Mouse (Mus musculus): ENCODE results near the gene Msx3. TPM values are rescaled to one million over a fixed set of nuclear protein-coding genes. Genes with fewer than 3 reads are reported as not detected.

Msx3 gene
- total RNA-seq (2021): not detected
- long read RNA-seq, experiment 1: 0 reads
- long read RNA-seq, experiment 2: 0 reads

DNA sequence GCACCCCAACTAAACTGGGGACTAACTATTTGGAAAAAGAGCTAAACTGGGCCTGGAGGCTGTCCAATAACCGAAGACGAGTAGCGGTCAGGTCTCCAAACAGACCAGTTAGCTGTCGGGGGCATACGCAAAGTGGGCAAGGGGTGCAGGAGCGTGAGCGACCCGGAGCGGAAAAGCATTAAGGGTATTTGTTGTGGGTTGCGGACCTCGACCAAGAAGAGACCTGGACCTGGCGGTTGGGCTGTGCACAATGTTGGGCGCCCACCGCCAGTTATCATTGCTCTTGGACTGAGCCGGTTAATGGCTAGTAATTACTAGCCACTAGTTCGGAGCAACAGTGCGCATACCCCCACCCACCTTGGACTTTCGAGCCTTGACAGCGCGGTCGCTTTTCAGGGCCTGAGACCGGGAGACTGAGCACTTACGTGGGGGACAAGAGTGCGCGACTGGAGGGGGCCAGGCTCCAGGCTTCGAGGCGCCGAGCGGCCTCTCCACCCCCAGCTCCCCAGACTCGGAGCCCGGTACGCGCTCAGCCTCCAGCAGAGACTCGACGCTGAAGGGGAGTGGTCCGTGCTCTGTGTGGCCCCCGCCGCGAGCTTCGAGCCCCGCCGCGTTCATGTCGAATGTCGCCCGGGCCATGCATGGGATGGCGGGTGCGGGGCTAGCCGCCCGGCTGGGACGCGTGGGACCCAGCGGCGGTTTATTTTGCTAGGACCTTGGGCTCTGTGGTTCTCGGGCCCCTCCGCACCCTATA, at the start of gene Msx3:
TSS of gene Msx3 (minus strand) at position 729 of the 754 bp plus-strand sequence.
- H3K4me3 ChIP-seq: peak within 1 kb of the TSS; percentile 70
- intact Hi-C loops (cut with DNase I): no loop called here
- DNase-seq: no peak
- H3K27ac ChIP-seq: no peak within 1 kb of the TSS
- TF ChIP-seq CTCF (IDR thresholded peaks at IDR 0.05): no peak

DNA sequence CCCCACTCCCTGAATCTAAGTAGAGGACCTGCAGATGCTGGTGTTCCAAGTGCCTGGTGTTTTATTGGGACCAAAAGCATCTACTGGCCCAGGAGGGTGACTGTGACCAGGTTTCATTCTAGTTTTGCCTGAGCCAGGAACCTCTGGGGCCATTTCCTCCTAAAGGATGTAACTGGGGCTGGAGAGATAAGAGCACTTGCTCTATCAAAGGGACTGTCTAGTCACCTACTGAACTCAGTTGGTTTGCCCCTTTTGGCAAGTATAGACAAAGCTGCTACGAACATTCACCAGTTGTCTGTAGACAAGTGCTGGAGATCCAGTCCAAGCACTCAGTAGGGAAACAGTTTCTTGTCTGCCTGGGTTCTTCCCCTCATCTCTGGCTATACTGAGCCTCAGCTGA, 49.6 kb upstream of the Msx3 start:
- no peak for TF ChIP-seq CTCF (IDR thresholded peaks at IDR 0.05)
- intact Hi-C loops (cut with DNase I): no loop called here
- DNase-seq: no peak
- Histone ChIP-seq H3K4me3 (no peak overlapping the region), H3K27ac (no peak overlapping the region)

DNA sequence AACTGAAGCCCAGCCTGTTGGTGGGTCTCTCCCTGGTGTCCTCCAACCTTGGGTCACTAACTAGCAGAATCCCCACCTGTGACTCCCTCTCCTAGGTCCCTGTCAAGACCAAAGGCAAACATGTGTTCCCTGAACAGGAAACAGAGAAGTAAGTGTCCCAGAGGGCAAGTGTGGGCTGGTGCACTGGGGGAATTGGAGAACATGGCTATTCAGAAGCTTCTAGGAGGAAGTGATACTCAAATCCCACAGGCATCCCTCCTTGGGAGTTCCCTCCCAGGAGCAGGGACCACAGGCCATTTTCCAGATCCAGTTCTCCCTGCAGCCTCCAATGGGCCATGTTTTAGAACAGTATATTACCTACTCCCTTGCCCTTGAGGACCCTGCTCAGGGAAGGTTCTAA, 47.2 kb upstream of the Msx3 start:
- TF ChIP-seq CTCF (IDR thresholded peaks at IDR 0.05): no peak
- intact Hi-C loops (cut with DNase I): no loop called here
- Histone ChIP-seq H3K4me3 (no peak overlapping the region), H3K27ac (no peak overlapping the region)
- no peak for DNase-seq

DNA sequence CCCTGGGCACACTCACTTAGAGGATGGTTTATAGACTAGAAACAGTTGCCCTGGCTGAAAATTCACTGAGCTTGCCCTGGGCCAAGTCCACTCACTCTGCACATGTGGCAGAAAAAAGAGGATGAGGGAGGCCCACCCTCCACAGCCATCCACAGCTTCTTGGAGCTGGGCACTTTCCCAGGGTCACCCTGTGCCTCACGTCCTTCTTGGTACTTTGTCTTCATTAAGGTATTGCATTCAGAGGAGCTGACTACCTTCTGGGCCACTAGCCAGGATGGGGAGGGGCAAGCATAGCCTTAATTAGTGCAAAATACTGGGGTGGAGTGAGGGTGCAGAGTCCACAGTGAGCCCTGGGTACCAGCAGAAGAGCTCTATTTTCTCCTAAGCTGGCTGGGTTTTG, 46.7 kb upstream of the Msx3 start:
- Histone ChIP-seq H3K27ac (no peak overlapping the region), H3K4me3 (no peak overlapping the region)
- TF ChIP-seq CTCF (IDR thresholded peaks at IDR 0.05): no peak
- DNase-seq: no peak
- intact Hi-C loops (cut with DNase I): no loop called here

DNA sequence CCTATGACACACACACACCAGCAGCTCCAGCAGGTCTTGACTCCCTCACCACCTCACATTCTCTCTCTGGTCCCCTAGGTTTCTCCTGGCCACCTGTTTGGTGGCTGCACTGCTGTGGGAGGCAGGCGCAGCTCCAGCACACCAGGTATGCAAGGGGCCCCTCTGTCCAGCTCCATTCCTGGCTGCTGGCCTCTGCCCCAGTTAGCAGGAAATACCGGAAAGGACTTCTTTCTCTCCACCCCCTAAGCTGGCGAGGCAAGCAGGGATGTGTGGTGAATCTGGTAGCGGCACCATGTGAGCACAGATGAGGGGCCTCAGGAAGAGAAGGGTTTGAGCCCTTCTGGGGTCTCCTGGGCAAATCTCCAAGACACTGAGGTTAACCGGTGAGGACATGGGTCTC, 46.1 kb upstream of the Msx3 start:
- H3K4me3 ChIP-seq: no peak overlapping the region
- H3K27ac ChIP-seq: no peak overlapping the region
- TF ChIP-seq CTCF (IDR thresholded peaks at IDR 0.05): no peak
- no peak for DNase-seq
- intact Hi-C loops (cut with DNase I): no loop called here

DNA sequence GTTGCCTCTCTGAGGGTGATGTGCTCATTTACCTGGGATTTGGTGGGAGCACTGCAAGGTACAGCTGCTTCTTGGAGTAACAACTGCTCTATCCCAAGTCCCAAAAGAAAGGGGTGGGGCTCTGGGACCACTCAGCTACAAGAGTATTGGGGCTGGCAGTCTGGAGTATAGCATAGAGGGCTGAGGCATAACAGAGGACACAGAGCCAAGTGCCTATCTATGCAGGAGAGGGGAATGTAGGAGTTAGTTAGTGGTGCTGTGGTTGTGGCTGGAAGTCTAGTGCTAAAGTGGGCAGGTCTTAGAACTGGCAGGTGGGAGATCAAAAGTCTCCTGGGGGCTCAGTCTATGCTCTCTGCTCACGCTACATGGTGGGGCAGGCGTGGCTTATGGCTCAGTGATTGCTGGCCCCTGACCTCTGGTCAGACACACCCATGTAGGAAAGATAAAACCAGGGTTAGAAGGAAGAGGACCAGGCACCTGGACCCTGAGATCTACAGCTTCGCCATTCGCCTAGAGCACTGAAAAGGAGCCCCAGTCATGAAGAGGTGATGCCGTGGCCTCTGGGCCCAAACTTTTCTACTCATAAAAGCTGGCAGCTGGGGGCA, 44.1 kb upstream of the Msx3 start, which contains the start of gene Prap1:
TSS of gene Prap1 (plus strand) at position 472 of the 605 bp plus-strand sequence.
- TF ChIP-seq CTCF (IDR thresholded peaks at IDR 0.05): no peak
- H3K27ac ChIP-seq: no peak within 1 kb of the TSS
- no peak for DNase-seq
- H3K4me3 ChIP-seq: no peak within 1 kb of the TSS
- intact Hi-C loops (cut with DNase I): no loop called here

DNA sequence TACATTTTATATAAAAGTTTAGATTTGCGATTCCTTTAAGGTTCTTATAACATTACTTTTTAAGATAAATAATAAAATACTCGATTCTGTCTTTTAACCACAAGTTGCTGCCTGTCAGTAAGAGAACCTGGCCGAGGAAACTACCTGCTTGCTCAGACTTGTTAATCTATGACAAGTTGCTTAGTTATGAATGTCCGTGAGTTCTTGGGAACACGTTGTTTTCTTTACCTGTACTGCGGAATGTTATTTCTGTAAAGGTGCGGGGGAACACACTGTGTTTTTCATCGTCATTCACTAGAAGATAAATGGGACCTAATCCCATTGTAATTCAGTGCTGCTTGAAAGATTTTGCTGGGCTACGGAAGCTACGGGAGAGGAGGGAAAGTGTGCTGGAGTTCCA, 41.7 kb upstream of the Msx3 start:
- no peak overlapping the region for H3K27ac ChIP-seq
- DNase-seq: no peak
- no peak for TF ChIP-seq CTCF (IDR thresholded peaks at IDR 0.05)
- intact Hi-C loops (cut with DNase I): no loop called here
- no peak overlapping the region for H3K4me3 ChIP-seq

DNA sequence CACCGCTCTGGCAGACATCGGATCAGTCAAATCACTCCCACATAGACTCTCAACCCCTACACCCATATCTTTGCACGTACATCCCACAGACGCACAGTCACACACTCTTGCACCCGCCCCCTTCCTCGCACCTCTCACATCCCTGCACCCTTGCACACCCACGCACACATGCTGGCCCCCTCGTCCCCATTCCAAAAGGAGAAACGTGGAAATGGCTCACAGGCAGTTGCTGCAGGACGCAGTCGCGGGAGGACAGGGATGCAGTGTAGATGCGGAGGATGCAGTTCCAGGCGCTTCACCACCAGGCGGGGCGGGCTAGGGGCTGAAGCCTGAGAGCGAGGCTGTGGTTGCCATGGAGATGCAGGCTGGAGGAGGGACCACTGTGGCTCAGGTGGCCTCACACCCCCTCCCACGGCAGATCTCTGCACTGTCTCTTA, 33.4 kb upstream of the Msx3 start, which contains the start of gene Caly:
TSS of gene Caly (minus strand) at position 307 of the 437 bp plus-strand sequence.
- no peak within 1 kb of the TSS for H3K4me3 ChIP-seq
- intact Hi-C loops (cut with DNase I): no loop called here
- no peak for DNase-seq
- TF ChIP-seq CTCF (IDR thresholded peaks at IDR 0.05): no peak
- no peak within 1 kb of the TSS for H3K27ac ChIP-seq

DNA sequence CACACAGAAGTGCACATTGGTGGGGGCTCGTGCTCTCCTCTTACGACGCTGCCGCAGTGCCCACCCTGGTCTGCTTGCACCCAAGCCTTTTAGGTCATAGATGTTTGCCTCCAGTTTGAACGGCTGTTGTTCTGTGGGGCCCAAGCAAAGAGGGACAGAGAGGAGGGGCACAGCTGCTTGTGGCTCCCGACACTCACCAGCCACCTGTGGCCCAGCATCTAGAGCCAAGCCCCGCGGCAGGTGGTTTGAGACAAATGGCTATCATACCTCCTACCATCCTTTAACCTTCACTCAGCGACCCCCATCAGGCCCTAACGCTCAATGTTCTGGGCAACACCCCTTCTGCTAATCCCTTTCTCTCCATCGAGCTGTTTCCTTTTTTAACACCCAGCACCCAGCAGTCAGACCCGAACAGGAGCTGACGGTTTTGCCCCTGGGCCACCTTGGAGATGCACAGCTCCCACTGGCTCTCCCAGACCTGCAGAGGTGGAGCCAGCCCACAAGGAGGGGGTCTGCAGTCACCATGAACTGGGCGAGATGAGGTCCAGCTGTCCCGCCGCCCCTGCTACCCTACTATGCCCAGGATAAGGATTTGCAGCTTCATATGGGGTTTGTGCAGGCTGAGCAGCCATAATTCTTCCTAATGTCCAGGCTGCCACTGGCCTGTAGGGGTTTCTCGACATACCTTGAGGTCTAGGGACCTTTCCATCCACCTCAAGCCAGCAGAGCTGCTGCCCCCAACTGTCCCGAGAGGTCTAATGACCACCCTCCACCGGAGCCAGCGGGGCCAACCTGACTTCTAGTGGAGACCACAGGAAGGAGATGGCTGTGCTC, 32.7 kb upstream of the Msx3 start:
- Histone ChIP-seq H3K4me3 (no peak overlapping the region), H3K27ac (no peak overlapping the region)
- no peak for DNase-seq
- intact Hi-C loops (cut with DNase I): no loop called here
- TF ChIP-seq CTCF (IDR thresholded peaks at IDR 0.05): no peak

DNA sequence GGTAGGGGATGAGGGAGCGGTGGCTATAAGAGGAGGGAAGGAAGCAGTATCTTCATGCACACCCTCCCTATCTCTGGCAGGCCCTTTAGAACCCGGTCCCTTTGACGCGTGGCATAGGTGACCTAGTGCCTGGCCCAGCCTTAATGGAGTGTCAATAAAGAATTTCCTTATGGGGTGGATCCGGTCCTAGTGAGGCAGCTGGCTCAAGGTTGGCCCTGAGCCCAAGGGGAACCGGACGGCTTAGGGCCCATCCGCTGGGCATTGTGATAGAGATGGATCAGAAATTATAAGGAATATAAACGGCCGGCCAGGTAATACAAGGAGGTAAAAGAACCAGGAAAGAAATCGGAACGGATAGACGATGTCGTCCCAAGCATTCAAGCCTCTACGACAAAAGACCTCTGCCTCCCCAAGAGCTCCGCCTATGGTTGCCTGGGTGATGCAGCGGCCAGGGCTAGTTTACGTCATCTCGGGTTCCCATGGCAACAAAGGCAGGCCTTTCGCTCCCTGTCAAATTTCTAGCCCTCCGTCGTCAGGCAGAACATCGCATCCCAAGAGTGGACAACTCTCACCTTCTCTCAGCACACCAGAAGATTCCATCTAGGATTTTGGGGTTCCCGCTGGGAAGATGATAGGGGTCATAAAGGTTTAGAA, 31.7 kb upstream of the Msx3 start:
- intact Hi-C loops (cut with DNase I): no loop called here
- DNase-seq: peak; percentile 59
- peak overlapping the region; percentile 19 for H3K4me3 ChIP-seq
- H3K27ac ChIP-seq: no peak overlapping the region
- no peak for TF ChIP-seq CTCF (IDR thresholded peaks at IDR 0.05)

DNA sequence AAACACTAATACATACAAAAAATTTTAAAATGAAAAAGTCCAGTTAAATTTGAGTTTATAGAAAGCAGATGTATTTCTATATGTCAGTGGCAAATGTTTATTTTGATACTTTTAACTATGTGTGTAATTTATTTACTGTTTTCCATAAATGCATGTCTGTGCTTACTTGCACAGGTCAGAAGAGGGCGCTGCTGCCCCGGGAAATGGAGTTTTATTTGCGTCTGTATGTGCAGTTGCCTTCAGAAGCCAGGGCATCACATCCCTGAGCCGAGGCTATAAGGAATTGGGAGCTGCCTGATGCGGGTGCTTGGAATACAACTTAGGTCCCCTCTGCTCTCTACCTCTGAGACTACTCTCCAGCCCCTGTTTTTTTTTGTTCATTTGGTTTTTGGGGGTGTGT, 29.8 kb upstream of the Msx3 start:
- peak; percentile 93; the same call in 1 of the 2 replicates for TF ChIP-seq CTCF (IDR thresholded peaks at IDR 0.05)
- intact Hi-C loops (cut with DNase I): loop anchor here (1.0 to 10.0 kb wide), 2 partner anchors 63 to 756 kb away; partner anchors contain the start of gene Urah
- Histone ChIP-seq H3K4me3 (no peak overlapping the region), H3K27ac (no peak overlapping the region)
- DNase-seq: peak; percentile 77

DNA sequence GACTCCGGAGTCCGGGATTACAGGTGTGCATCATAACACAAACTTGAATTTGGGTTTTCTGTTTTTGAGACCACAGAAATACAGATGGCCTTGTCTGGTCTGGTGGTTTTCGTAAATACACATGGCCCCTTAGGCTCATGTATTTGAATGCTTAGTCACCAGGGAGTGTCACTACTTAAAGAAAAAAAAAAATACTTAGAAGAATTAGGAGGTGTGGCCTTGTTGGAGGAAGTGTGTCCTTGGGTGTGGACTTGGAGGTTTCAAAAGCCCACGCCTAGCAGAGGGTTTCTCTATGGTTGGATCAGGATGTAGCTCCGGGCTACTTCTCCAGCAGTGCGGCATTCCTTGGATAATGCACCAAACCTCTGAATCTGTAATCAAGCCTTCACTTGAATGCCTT, 28.8 kb upstream of the Msx3 start:
- Histone ChIP-seq H3K4me3 (no peak overlapping the region), H3K27ac (no peak overlapping the region)
- no peak for DNase-seq
- TF ChIP-seq CTCF (IDR thresholded peaks at IDR 0.05): no peak
- intact Hi-C loops (cut with DNase I): loop anchor here (1.0 to 10.0 kb wide), 2 partner anchors 64 to 757 kb away; partner anchors contain the start of gene Urah
